In the genomic region with DNA sequence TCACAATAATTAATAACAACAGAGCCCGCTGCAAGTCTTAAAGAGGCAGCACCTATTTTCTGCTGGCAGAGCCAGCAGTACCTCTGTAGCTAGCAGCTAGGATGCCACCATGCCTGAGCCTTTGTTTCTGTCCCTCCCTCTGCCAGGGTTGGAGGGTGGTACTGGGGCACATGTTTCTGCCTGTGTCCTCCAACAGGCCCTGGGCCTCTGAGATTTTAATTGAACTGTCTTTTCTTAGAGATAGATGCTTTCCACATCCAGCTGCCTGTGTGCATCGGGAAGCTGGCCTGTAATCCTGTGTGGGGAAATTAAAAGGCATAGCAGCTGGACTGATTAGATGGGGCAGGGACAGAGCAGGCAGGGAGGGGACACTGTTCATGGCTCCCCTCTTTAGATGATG, we compare ENCODE assay signal across 11 mouse cellular contexts. TPM values are rescaled to one million over a fixed set of nuclear protein-coding genes. Genes with fewer than 3 reads are reported as not detected.
DNase-seq lines count a peak whose midpoint lies in the region; ATAC-seq and TF ChIP-seq lines count a peak whose summit lies in the region.
"Had no signal": no experiment of that assay in that cellular context is flagged by ENCODE, and none has a peak within 500 bp of the region (broad histone marks: within the 10 kb centered on the region; RNA-seq: fewer than 3 reads in every experiment).

No protein-coding gene starts in this region.

- H3K9ac ChIP-seq in heart, embryonic 13.5 days = peak overlapping the region; percentile 37; the same call in 1 of the 2 replicates
- H3K9ac ChIP-seq in heart, adult 2 months (ENCODE audit: low read depth, low read length) = no peak overlapping the region
- no peak overlapping the region for H3K9ac ChIP-seq in hindbrain, embryonic 11.5 days (ENCODE audit: low read depth, low read length)
- H3K9ac ChIP-seq in midbrain, embryonic 13.5 days (replicated peaks) = peak overlapping the region; percentile 56
- H3K9ac ChIP-seq: liver, embryonic 15.5 days had no signal

- no peak for TF ChIP-seq POLR2A in heart, adult 2 months (IDR thresholded peaks at IDR 0.05; ENCODE audit: insufficient read depth, low read depth, low read length)

- H3K27me3 ChIP-seq in heart, embryonic 13.5 days (replicated peaks) = no peaks in the 10 kb centered on the region
- no peaks in the 10 kb centered on the region for H3K27me3 ChIP-seq in heart, adult 2 months (ENCODE audit: control insufficient read depth, insufficient read depth, low read length)
- no peaks in the 10 kb centered on the region for H3K27me3 ChIP-seq in embryonic facial prominence, embryonic 10.5 days (replicated peaks; ENCODE audit: low read depth, poor library complexity, severe bottlenecking)
- H3K27me3 ChIP-seq in hindbrain, embryonic 11.5 days (ENCODE audit: control insufficient read depth, insufficient read depth, low read length) = no peaks in the 10 kb centered on the region
- no peaks in the 10 kb centered on the region for H3K27me3 ChIP-seq in midbrain, embryonic 13.5 days

- intact Hi-C loops in heart, adult 2 months (cut with DNase I) = no loop called here

- peak overlapping the region; percentile 63; the same call in 1 of the 2 replicates for H3K27ac ChIP-seq in heart, embryonic 13.5 days (replicated peaks)
- no peak overlapping the region for H3K27ac ChIP-seq in heart, adult 2 months
- H3K27ac ChIP-seq in embryonic facial prominence, embryonic 10.5 days (replicated peaks) = peak overlapping the region; percentile 57
- peak overlapping the region; percentile 69 for H3K27ac ChIP-seq in hindbrain, embryonic 11.5 days (ENCODE audit: low read depth, low read length)
- H3K27ac ChIP-seq in midbrain, embryonic 13.5 days = peak overlapping the region; percentile 90
- H3K27ac ChIP-seq: liver, embryonic 15.5 days had no signal

- peaks cover 28% of the 10 kb centered on the region for H3K36me3 ChIP-seq in heart, embryonic 13.5 days
- H3K36me3 ChIP-seq in heart, adult 2 months (ENCODE audit: control insufficient read depth, insufficient read depth, low read length) = no peaks in the 10 kb centered on the region
- H3K36me3 ChIP-seq in embryonic facial prominence, embryonic 10.5 days (replicated peaks) = peaks cover 67% of the 10 kb centered on the region
- peaks cover 11% of the 10 kb centered on the region; the same call in 1 of the 2 replicates for H3K36me3 ChIP-seq in hindbrain, embryonic 11.5 days (ENCODE audit: control insufficient read depth, insufficient read depth, low read length)
- peaks cover 27% of the 10 kb centered on the region for H3K36me3 ChIP-seq in midbrain, embryonic 13.5 days

- 60% methylated on average over 2 of the region's 2 CpGs for WGBS in heart, embryonic 13.5 days
- WGBS in heart, adult 2 months = 32% methylated on average over 2 of the region's 2 CpGs
- 71% methylated on average over 2 of the region's 2 CpGs for WGBS in embryonic facial prominence, embryonic 10.5 days
- WGBS in hindbrain, embryonic 11.5 days = 77% methylated on average over 2 of the region's 2 CpGs
- 37% methylated on average over 2 of the region's 2 CpGs for WGBS in midbrain, embryonic 13.5 days

- no peak overlapping the region for H3K4me2 ChIP-seq in heart, embryonic 13.5 days
- H3K4me2 ChIP-seq in hindbrain, embryonic 11.5 days (replicated peaks; ENCODE audit: low read depth, low read length) = no peak overlapping the region
- H3K4me2 ChIP-seq in midbrain, embryonic 13.5 days (replicated peaks) = peak overlapping the region; percentile 19; the same call in 1 of the 2 replicates
- H3K4me2 ChIP-seq: liver, embryonic 15.5 days had no signal

- no peak for ATAC-seq in heart, embryonic 13.5 days (ENCODE audit: extremely low read depth, insufficient number of reproducible peaks, low FRiP score, low TSS enrichment)
- ATAC-seq in hindbrain, embryonic 11.5 days (ENCODE audit: low FRiP score) = no peak
- no peak for ATAC-seq in midbrain, embryonic 13.5 days

- no peaks in the 10 kb centered on the region for H3K79me2 ChIP-seq in heart, adult 2 months (replicated peaks; ENCODE audit: control insufficient read depth, insufficient read depth, low read length)

- no peaks in the 10 kb centered on the region for H3K9me3 ChIP-seq in heart, embryonic 13.5 days
- H3K9me3 ChIP-seq in embryonic facial prominence, embryonic 10.5 days = no peaks in the 10 kb centered on the region
- H3K9me3 ChIP-seq in hindbrain, embryonic 11.5 days (ENCODE audit: control insufficient read depth, low read length) = no peaks in the 10 kb centered on the region
- no peaks in the 10 kb centered on the region for H3K9me3 ChIP-seq in midbrain, embryonic 13.5 days
- H3K9me3 ChIP-seq: liver, embryonic 15.5 days had no signal

- no peak for TF ChIP-seq CTCF in heart, adult 2 months (IDR thresholded peaks at IDR 0.05)

- DNase-seq in heart, adult 2 months = no peak
- DNase-seq in embryonic facial prominence, embryonic 10.5 days (ENCODE audit: low spot score) = no peak
- DNase-seq in hindbrain, embryonic 11.5 days (ENCODE audit: low spot score) = no peak
- no peak for DNase-seq in urinary bladder, postnatal 4 days (ENCODE audit: low spot score in 2 of 2)
- no peak for DNase-seq in cerebellum, postnatal 14 days
- DNase-seq in layer of hippocampus, postnatal 25 days (ENCODE audit: extremely low spot score in 1 of 2, low spot score in 1 of 2) = no peak
- DNase-seq: B cell, adult 2 months had no signal

- peaks cover 86% of the 10 kb centered on the region for H3K4me1 ChIP-seq in heart, embryonic 13.5 days
- peaks cover 21% of the 10 kb centered on the region for H3K4me1 ChIP-seq in heart, adult 2 months (ENCODE audit: control insufficient read depth, insufficient read depth, low read length)
- H3K4me1 ChIP-seq in embryonic facial prominence, embryonic 10.5 days = peaks cover 86% of the 10 kb centered on the region
- peaks cover 35% of the 10 kb centered on the region for H3K4me1 ChIP-seq in hindbrain, embryonic 11.5 days (replicated peaks; ENCODE audit: control insufficient read depth, insufficient read depth, low read length)
- H3K4me1 ChIP-seq in midbrain, embryonic 13.5 days (replicated peaks) = peaks cover 85% of the 10 kb centered on the region

- H3K4me3 ChIP-seq in heart, embryonic 13.5 days = no peak overlapping the region
- no peak overlapping the region for H3K4me3 ChIP-seq in heart, adult 2 months
- no peak overlapping the region for H3K4me3 ChIP-seq in embryonic facial prominence, embryonic 10.5 days
- no peak overlapping the region for H3K4me3 ChIP-seq in hindbrain, embryonic 11.5 days (ENCODE audit: low read depth, low read length)
- H3K4me3 ChIP-seq in midbrain, embryonic 13.5 days (replicated peaks) = no peak overlapping the region
- H3K4me3 ChIP-seq: liver, embryonic 15.5 days; myocyte had no signal

- TF ChIP-seq EP300 in heart, adult 2 months (IDR thresholded peaks at IDR 0.05; ENCODE audit: insufficient read depth, low read depth, low read length) = no peak

RNA-seq across cellular contexts. Expression of a gene that starts 39.6 kb away (rescaled TPM):
- 34.4 and 41.8 TPM in 2 replicates for polyA plus RNA-seq in heart, embryonic 13.5 days (2015; fragmentation: Nextera tagmentation; extraction: Ambion mirVana)
- total RNA-seq in heart, adult 2 months (2021) = 10 to 100 TPM; 25.3 to 35.4 TPM
- 42.6 and 54.0 TPM in 2 replicates for polyA plus RNA-seq in heart, adult 2 months (2012; rRNA removed)
- polyA plus RNA-seq in embryonic facial prominence, embryonic 10.5 days (2016; fragmentation: Nextera tagmentation; extraction: Ambion mirVana) = 50.9 and 52.1 TPM in 2 replicates
- 40.4 and 44.7 TPM in 2 replicates for polyA plus RNA-seq in hindbrain, embryonic 11.5 days (2014; fragmentation: Nextera tagmentation; extraction: Ambion mirVana)
- 38.5 and 46.0 TPM in 2 replicates for polyA plus RNA-seq in midbrain, embryonic 13.5 days (2015; fragmentation: Nextera tagmentation; extraction: Ambion mirVana)
- total RNA-seq in layer of hippocampus, postnatal 25 days (2021) = 10 to 100 TPM; 49.9 to 58.1 TPM

Comparison
In these comparisons a context has a peak if more than half of its experiments do, and no peak if none do; other contexts are left out.
1. H3K9ac ChIP-seq: peak in heart, embryonic 13.5 days (single experiment) and midbrain, embryonic 13.5 days (single experiment); none in heart, adult 2 months (single experiment) and hindbrain, embryonic 11.5 days (single experiment).